Mouse (Mus musculus) CD4-positive, CD25-positive, alpha-beta regulatory T cell, adult 2 months (primary cell): ENCODE data around the gene Gm28998.
"Not testable (repeated sequence)": the region's sequence is repeated elsewhere in the genome, so short reads cannot be mapped to it uniquely, and the experiment has no call there.

ENCODE experiments used
- DNase-seq: peaks from one replicate; pipeline ENCODE4 v3.0.0-alpha.2; 2012; ENCODE audit warnings: low read depth, low spot score

Gene Gm28998

DNA sequence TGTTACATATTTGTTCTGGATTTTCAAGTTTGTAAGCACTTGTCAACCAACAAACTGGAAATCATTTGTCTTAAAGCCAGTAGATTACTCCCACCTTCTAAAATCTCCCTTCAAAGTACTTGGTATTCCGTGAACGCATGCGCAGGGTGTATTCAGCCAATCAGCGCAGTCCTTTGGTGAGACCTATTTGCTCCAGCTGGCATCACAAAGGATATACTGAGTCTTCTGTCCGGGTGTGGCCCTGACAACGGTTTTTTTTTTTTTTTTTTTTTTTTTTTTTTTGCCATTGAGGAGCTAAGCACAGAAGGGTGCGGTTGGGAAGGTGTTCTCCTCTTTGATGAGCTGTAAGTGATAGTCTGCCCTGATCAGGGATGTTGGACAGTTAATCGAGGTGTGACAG is at the start of gene Gm28998:
TSS of gene Gm28998 (plus strand) at position 301 of the 400 bp plus-strand sequence.
- DNase-seq, result not testable (repeated sequence)
